12 mouse cellular contexts compared by ENCODE assay signal in the genomic region with DNA sequence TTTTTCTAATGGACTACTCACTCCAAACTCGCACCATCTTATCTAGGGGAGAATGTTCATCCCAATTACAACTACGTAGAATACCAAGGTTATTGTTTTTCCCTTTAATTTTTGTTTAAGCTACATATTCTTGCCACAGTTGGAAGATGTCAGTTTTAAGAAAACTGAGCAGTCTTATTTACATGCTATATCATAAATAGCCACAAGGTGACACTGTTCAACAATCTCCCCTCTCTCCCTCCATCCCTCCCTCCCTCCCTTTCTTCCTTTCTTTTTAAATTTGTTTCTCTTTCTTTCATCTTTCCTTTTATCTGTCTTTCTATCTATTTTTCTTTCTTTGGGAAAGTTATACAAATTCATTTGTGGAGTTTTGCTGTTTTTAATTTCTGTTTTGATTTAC. TPM values are rescaled to one million over a fixed set of nuclear protein-coding genes. Genes with fewer than 3 reads are reported as not detected.
A peak's percentile ranks its signal among the peaks of the same experiment; 100 is the strongest.
DNase-seq lines count a peak whose midpoint lies in the region; ATAC-seq and TF ChIP-seq lines count a peak whose summit lies in the region.
"Had no signal": no experiment of that assay in that cellular context is flagged by ENCODE, and none has a peak within 500 bp of the region (broad histone marks: within the 10 kb centered on the region; RNA-seq: fewer than 3 reads in every experiment).

No protein-coding gene starts in this region.

- TF ChIP-seq CTCF in kidney, postnatal 0 days (IDR thresholded peaks at IDR 0.05; ENCODE audit: low read depth): peak; percentile 80
- TF ChIP-seq CTCF in MEL (IDR thresholded peaks at IDR 0.05 in 2 of 3, conservative IDR thresholded peaks at IDR 0.05 in 1 of 3; ENCODE audit: control insufficient read depth in 1 of 3, insufficient read depth in 1 of 3, low read depth in 2 of 3, low read length in 3 of 3, poor library complexity in 1 of 3, severe bottlenecking in 1 of 3): peak; percentile 11 to 67 (median 66); a peak in 5 of 6 replicates

- no peak overlapping the region for H3K27ac ChIP-seq in kidney, postnatal 0 days
- H3K27ac ChIP-seq in MEL (ENCODE audit: control insufficient read depth, low read depth, low read length): no peak overlapping the region
- H3K27ac ChIP-seq: forebrain, embryonic 13.5 days; heart, embryonic 13.5 days; limb, embryonic 15.5 days had no signal

- no peaks in the 10 kb centered on the region for H3K79me2 ChIP-seq in MEL (ENCODE audit: control insufficient read depth, insufficient read depth, low read length, poor library complexity)

- TF ChIP-seq POLR2A in MEL (IDR thresholded peaks at IDR 0.05; ENCODE audit: control insufficient read depth in 1 of 2, insufficient read depth in 1 of 2, low read depth in 1 of 2, low read length in 2 of 2, poor library complexity in 1 of 2): no peak

- DNase-seq in kidney, postnatal 0 days (ENCODE audit: low spot score): peak; percentile 71
- no peak for DNase-seq in kidney, adult 9 months
- DNase-seq in CD4-positive, CD25-positive, alpha-beta regulatory T cell, adult 2 months (ENCODE audit: low read depth, low spot score): peak; percentile 52
- DNase-seq in MEL (ENCODE audit: low read depth, low spot score): peak; percentile 50
- peak; percentile 58 for DNase-seq in induced T-regulatory cell, adult 2 months (ENCODE audit: low read depth)
- DNase-seq in ovary, postnatal 10 days (ENCODE audit: low spot score): no peak
- DNase-seq in kidney, postnatal 10 days: no peak
- DNase-seq: cerebellum, adult 8-10 months; kidney, postnatal 36 days had no signal

- 18% methylated on average over 2 of the region's 2 CpGs for WGBS in kidney, postnatal 0 days

- H3K9ac ChIP-seq in kidney, postnatal 0 days (ENCODE audit: low read depth, low read length): no peak overlapping the region
- no peak overlapping the region for H3K9ac ChIP-seq in MEL (ENCODE audit: control insufficient read depth, low read depth, low read length, poor library complexity, severe bottlenecking)
- H3K9ac ChIP-seq: forebrain, embryonic 13.5 days; heart, embryonic 13.5 days; limb, embryonic 15.5 days had no signal

- no peaks in the 10 kb centered on the region for H3K9me3 ChIP-seq in kidney, postnatal 0 days (replicated peaks; ENCODE audit: low read length)
- H3K9me3 ChIP-seq in MEL (replicated peaks; ENCODE audit: insufficient read depth, low read length): no peaks in the 10 kb centered on the region
- H3K9me3 ChIP-seq: forebrain, embryonic 13.5 days; heart, embryonic 13.5 days; limb, embryonic 15.5 days had no signal

- peak; percentile 64 for TF ChIP-seq RAD21 in MEL (IDR thresholded peaks at IDR 0.05; ENCODE audit: low read depth, low read length)

- H3K36me3 ChIP-seq in kidney, postnatal 0 days (ENCODE audit: insufficient read depth, low read length): no peaks in the 10 kb centered on the region
- no peaks in the 10 kb centered on the region for H3K36me3 ChIP-seq in MEL (ENCODE audit: control insufficient read depth in 1 of 2, insufficient read depth in 2 of 2, low read length in 2 of 2)
- H3K36me3 ChIP-seq: heart, embryonic 13.5 days; limb, embryonic 15.5 days had no signal

- H3K4me2 ChIP-seq in kidney, postnatal 0 days (ENCODE audit: low read length): no peak overlapping the region
- H3K4me2 ChIP-seq: forebrain, embryonic 13.5 days; heart, embryonic 13.5 days; limb, embryonic 15.5 days had no signal

- no peaks in the 10 kb centered on the region for H3K27me3 ChIP-seq in kidney, postnatal 0 days (ENCODE audit: insufficient read depth, low read length)
- H3K27me3 ChIP-seq in MEL (ENCODE audit: control insufficient read depth in 1 of 2, insufficient read depth in 2 of 2, low read length in 2 of 2): peaks cover 0 to 4% of the 10 kb centered on the region in 2 experiments; a peak in 2 of 4 replicates
- H3K27me3 ChIP-seq: limb, embryonic 15.5 days had no signal

- no peaks in the 10 kb centered on the region for H3K4me1 ChIP-seq in kidney, postnatal 0 days (replicated peaks; ENCODE audit: insufficient read depth, low read length)
- H3K4me1 ChIP-seq in MEL (ENCODE audit: control insufficient read depth in 1 of 2, insufficient read depth in 2 of 2, low read length in 2 of 2): no peaks in the 10 kb centered on the region
- H3K4me1 ChIP-seq: forebrain, embryonic 13.5 days; heart, embryonic 13.5 days; limb, embryonic 15.5 days had no signal

- no peak for TF ChIP-seq EP300 in MEL (IDR thresholded peaks at IDR 0.05; ENCODE audit: low read depth in 1 of 2, low read length in 2 of 2)

- ATAC-seq in kidney, postnatal 0 days (replicated peaks; ENCODE audit: low FRiP score, low read depth): no peak

- H3K4me3 ChIP-seq in kidney, postnatal 0 days (replicated peaks; ENCODE audit: low read depth, low read length): no peak overlapping the region
- H3K4me3 ChIP-seq in MEL (ENCODE audit: control insufficient read depth in 1 of 2, insufficient read depth in 1 of 2, low read depth in 2 of 2, low read length in 2 of 2): no peak overlapping the region
- H3K4me3 ChIP-seq: forebrain, embryonic 13.5 days; heart, embryonic 13.5 days; limb, embryonic 15.5 days had no signal

TF ChIP-seq in MEL, 35 proteins besides CTCF, POLR2A, EP300 and RAD21:
- no peak for TF ChIP-seq USF2 (IDR thresholded peaks at IDR 0.05; ENCODE audit: borderline replicate concordance in 1 of 2, insufficient read depth in 1 of 2, low read depth in 1 of 2, low read length in 2 of 2)
- no peak for TF ChIP-seq ELF1 (IDR thresholded peaks at IDR 0.05; ENCODE audit: low read depth, low read length)
- no peak for TF ChIP-seq E2F4 (IDR thresholded peaks at IDR 0.05; ENCODE audit: borderline replicate concordance, low read depth, low read length)
- no peak for TF ChIP-seq MEF2A (IDR thresholded peaks at IDR 0.05; ENCODE audit: extremely low read depth, insufficient replicate concordance, low read depth, low read length, poor library complexity, severe bottlenecking)
- TF ChIP-seq MAZ (IDR thresholded peaks at IDR 0.05; ENCODE audit: low read depth, low read length): no peak
- no peak for TF ChIP-seq ETS1 (IDR thresholded peaks at IDR 0.05; ENCODE audit: low read depth, low read length)
- TF ChIP-seq ZC3H11A (IDR thresholded peaks at IDR 0.05; ENCODE audit: low read depth, low read length): peak; percentile 60
- TF ChIP-seq POLR2AphosphoS5 (IDR thresholded peaks at IDR 0.05; ENCODE audit: borderline replicate concordance, low read depth, low read length): no peak
- peak; percentile 77 for TF ChIP-seq SMC3 (IDR thresholded peaks at IDR 0.05; ENCODE audit: low read depth, low read length)
- TF ChIP-seq KAT2A (conservative IDR thresholded peaks at IDR 0.05; ENCODE audit: low read depth, low read length): no peak
- TF ChIP-seq MYC (IDR thresholded peaks at IDR 0.05; ENCODE audit: low read depth, low read length): no peak

RNA-seq across cellular contexts. Expression of a gene that starts 5.6 kb away (rescaled TPM):
- 0.37 and 0.66 TPM in 2 replicates for polyA plus RNA-seq in kidney, postnatal 0 days (2015; fragmentation: Nextera tagmentation; extraction: Ambion mirVana)
- total RNA-seq in MEL (2012; rRNA removed): not detected in 2 replicates
- not detected for polyA plus RNA-seq in MEL (2012; ENCODE audit: insufficient read depth in 1 of 2, insufficient read length in 2 of 2, low read depth in 1 of 2, low replicate concordance in 2 of 2, missing spikeins in 1 of 2)

RNA-seq across cellular contexts. Expression of a gene that starts 25.7 kb away (rescaled TPM):
- polyA plus RNA-seq in kidney, postnatal 0 days (2015; fragmentation: Nextera tagmentation; extraction: Ambion mirVana): not detected in 2 replicates
- not detected in 2 replicates for total RNA-seq in MEL (2012; rRNA removed)
- polyA plus RNA-seq in MEL (2012; ENCODE audit: insufficient read depth in 1 of 2, insufficient read length in 2 of 2, low read depth in 1 of 2, low replicate concordance in 2 of 2, missing spikeins in 1 of 2): not detected
- polyA plus RNA-seq: forebrain, embryonic 13.5 days; heart, embryonic 13.5 days; limb, embryonic 15.5 days had no signal

RNA-seq across cellular contexts. Expression of a gene that starts 29.0 kb away (rescaled TPM):
- polyA plus RNA-seq in kidney, postnatal 0 days (2015; fragmentation: Nextera tagmentation; extraction: Ambion mirVana): not detected in 2 replicates
- total RNA-seq in MEL (2012; rRNA removed): not detected in 2 replicates
- polyA plus RNA-seq in MEL (2012; ENCODE audit: insufficient read depth in 1 of 2, insufficient read length in 2 of 2, low read depth in 1 of 2, low replicate concordance in 2 of 2, missing spikeins in 1 of 2): not detected
- polyA plus RNA-seq: limb, embryonic 15.5 days had no signal

Comparison
In these comparisons a context has a peak if more than half of its experiments do, and no peak if none do; other contexts are left out.
1. DNase-seq: peak in kidney, postnatal 0 days (single experiment), CD4-positive, CD25-positive, alpha-beta regulatory T cell, adult 2 months (single experiment), MEL (single experiment) and induced T-regulatory cell, adult 2 months (single experiment); none in kidney, adult 9 months (single experiment), ovary, postnatal 10 days (single experiment) and kidney, postnatal 10 days (single experiment).